Mouse (Mus musculus) heart, adult 2 months (tissue): ENCODE results near the gene Trf. TPM values are rescaled to one million over a fixed set of nuclear protein-coding genes. Genes with fewer than 3 reads are reported as not detected.
"Not testable (repeated sequence)": the region's sequence is repeated elsewhere in the genome, so short reads cannot be mapped to it uniquely, and the experiment has no call there.

Source experiments
- DNase-seq, 2 experiments: peaks; one replicate each; pipeline ENCODE4 v3.0.0; 2021
- H3K27ac ChIP-seq: fragments of 200-600 bp; 2 replicates; pipeline ENCODE4 v1.8.1; 2022
- H3K27me3 ChIP-seq: fragments of 200-500 bp; 2 replicates; pipeline ENCODE4 v1.6.1; 2012; ENCODE audit warnings: mild to moderate bottlenecking, low read length, inconsistent platforms, mixed read lengths; ENCODE audit not compliant: control insufficient read depth, insufficient read depth
- H3K36me3 ChIP-seq: fragments of 200-500 bp; 2 replicates; pipeline ENCODE4 v1.6.1; 2012; ENCODE audit warnings: low read length, inconsistent platforms; ENCODE audit not compliant: control insufficient read depth, insufficient read depth
- H3K4me1 ChIP-seq: fragments of 200-500 bp; 2 replicates; pipeline ENCODE4 v1.6.1; 2011; ENCODE audit warnings: low read length; ENCODE audit not compliant: control insufficient read depth, insufficient read depth
- H3K4me3 ChIP-seq: fragments of 200-600 bp; 2 replicates; pipeline ENCODE4 v1.8.1; 2022
- H3K79me2 ChIP-seq: fragments of 200-500 bp; replicated peaks from 2 replicates; pipeline ENCODE4 v1.6.1; 2012; ENCODE audit warnings: mild to moderate bottlenecking, inconsistent platforms, low read length, moderate library complexity, mixed read lengths; ENCODE audit not compliant: control insufficient read depth, insufficient read depth
- H3K9ac ChIP-seq: fragments of 200-500 bp; 2 replicates; pipeline ENCODE4 v1.6.1; 2012; ENCODE audit warnings: low read depth, mild to moderate bottlenecking, control low read depth, inconsistent platforms, low read length, mixed read lengths
- CTCF ChIP-seq: fragments of 200-600 bp; IDR thresholded peaks from 2 replicates; pipeline ENCODE4 v1.8.1; 2022; ENCODE audit warnings: antibody characterized with exemption, mild to moderate bottlenecking, moderate library complexity
- EP300 ChIP-seq: fragments of 200-500 bp; IDR thresholded peaks from 2 replicates; pipeline ENCODE4 v1.6.1; 2011; ENCODE audit warnings: low read depth, low read length, control low read depth; ENCODE audit not compliant: insufficient read depth
- POLR2A ChIP-seq: fragments of 200-500 bp; IDR thresholded peaks from 2 replicates; pipeline ENCODE4 v1.6.1; 2011; ENCODE audit warnings: mild to moderate bottlenecking, low read depth, low read length, control low read depth; ENCODE audit not compliant: insufficient read depth
- WGBS: fragments of 180-500 bp; shearing (Covaris S2); methylation state at CpG from one replicate; pipeline ENCODE4 v1.1.7; 2018; 5-methylcytosine and 5-hydroxymethylcytosine counted together
- intact Hi-C: fragments of 180-260 bp; cut with DNase I; formaldehyde crosslinking; loops from one replicate; pipeline ENCODE4 v1.15.1; 2025
- polyA plus RNA-seq: library from polyadenylated mRNA; depleted of rRNA; stranded (reverse); fragments of >200 nt; gene quantifications from 2 replicates; pipeline ENCODE4 v1.2.3, GENCODE M21; 2012; rRNA removed
- total RNA-seq, 2 experiments: library from RNA; stranded (reverse); gene quantifications; 2 replicates each; pipeline ENCODE4 v1.2.3; 2021

Trf gene
- total and polyA plus RNA-seq, 3 experiments, result 41.2 to 87.2 (median 47.8) TPM

DNA sequence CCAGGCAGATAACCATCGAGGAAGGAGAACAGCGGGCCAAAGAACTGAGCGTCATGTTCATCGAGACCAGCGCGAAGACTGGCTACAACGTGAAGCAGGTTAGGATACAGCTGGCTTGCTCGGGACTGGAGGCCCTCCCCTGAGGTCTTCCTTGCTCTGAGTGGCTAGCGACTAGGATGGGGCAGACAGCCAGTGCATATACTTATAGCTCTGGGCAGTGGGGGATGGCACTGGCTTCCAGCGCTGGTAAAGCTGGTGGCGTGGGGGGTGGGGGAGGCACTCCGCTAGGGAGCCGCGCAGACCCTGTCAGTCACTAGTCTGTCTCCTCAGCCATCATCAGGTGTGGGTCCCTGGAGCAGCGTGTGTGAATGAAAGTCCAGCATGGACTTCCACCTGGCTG is 66.4 kb downstream of the Trf start:
- no peak for DNase-seq
- Histone ChIP-seq H3K27ac (no peak overlapping the region), H3K27me3 (no peaks in the 10 kb centered on the region), H3K36me3 (no peaks in the 10 kb centered on the region), H3K79me2 (no peaks in the 10 kb centered on the region), H3K4me3 (no peak overlapping the region), H3K9ac (no peak overlapping the region), H3K4me1 (no peaks in the 10 kb centered on the region)
- intact Hi-C loops, result no loop called here
- no peak for TF ChIP-seq EP300
- TF ChIP-seq POLR2A, result no peak
- no peak for TF ChIP-seq CTCF
- 71% methylated on average over 15 of the region's 15 CpGs for WGBS

DNA sequence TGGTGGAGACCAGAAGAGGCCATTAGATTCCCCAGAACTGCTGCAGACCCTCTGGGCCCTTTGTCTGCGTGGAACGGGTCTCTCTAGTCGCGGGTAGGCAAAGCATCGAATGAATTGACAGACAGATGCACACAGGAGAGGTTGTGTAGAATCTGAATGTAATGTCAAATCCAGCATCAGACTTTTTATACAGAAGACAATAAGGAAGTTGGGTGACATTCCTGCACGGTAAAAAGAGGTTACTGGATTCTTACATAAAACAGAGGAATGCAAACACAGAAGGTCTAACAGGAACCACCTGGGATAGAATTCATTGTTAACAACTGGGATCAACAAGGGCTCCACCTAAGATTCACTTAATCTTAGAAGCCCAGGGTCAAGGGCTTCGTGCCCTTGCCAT is 75.1 kb downstream of the Trf start:
- H3K9ac ChIP-seq, H3K4me1 ChIP-seq, H3K27me3 ChIP-seq, H3K36me3 ChIP-seq, H3K27ac ChIP-seq, DNase-seq, intact Hi-C loops, H3K79me2 ChIP-seq, H3K4me3 ChIP-seq: not testable (repeated sequence)
- 77% methylated on average over 7 of the region's 7 CpGs for WGBS

DNA sequence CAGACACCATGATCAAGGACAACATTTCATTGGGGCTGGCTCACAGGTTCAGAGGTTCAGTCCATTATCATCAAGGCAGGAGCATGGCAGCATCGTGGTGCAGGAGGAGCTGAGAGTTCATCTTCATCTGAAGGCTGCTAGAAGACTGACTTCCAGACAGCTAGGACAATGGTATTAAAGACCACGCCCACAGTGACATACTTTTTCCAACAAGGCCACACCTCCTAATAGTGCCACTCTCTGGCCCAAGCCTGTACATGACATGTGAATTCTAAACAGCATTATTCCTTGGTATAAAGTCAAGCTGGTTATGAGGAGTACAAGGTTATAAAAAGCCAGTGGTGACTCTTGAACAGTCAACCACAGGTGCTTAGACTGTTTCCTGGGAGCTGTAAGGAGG is 75.7 kb downstream of the Trf start:
- no peak for DNase-seq
- Histone ChIP-seq H3K27ac (no peak overlapping the region), H3K9ac (no peak overlapping the region), H3K79me2 (no peaks in the 10 kb centered on the region), H3K27me3 (no peaks in the 10 kb centered on the region; the same call in 1 of the 2 replicates), H3K36me3 (no peaks in the 10 kb centered on the region), H3K4me1 (no peaks in the 10 kb centered on the region), H3K4me3 (no peak overlapping the region)
- TF ChIP-seq POLR2A (no peak), EP300 (no peak), CTCF (no peak)
- 71% methylated on average over 2 of the region's 2 CpGs for whole genome bisulfite sequencing
- intact Hi-C loops, result no loop called here

Other genes starting within 250 kb of the Trf start
- gene Slco2a1, start 241.7 kb downstream of the Trf start, total RNA-seq, result 1 to 10 TPM; 3.6 to 4.7 TPM
- 4.4 and 4.8 TPM in 2 replicates for gene Slco2a1, start 241.7 kb downstream of the Trf start, polyA plus RNA-seq
- 1 to 10 TPM; 1.4 to 1.6 TPM for gene Rab6b, start 118.7 kb downstream of the Trf start, total RNA-seq
- 0.76 and 6.9 TPM in 2 replicates for gene Rab6b, start 118.7 kb downstream of the Trf start, polyA plus RNA-seq
- gene Srprb, start 28.3 kb downstream of the Trf start, total RNA-seq, result 10 to 100 TPM; 19.4 to 19.8 TPM
- gene Srprb, start 28.3 kb downstream of the Trf start, polyA plus RNA-seq, result 31.0 and 43.5 TPM in 2 replicates
- 1 to 10 TPM; 5.5 to 7.0 TPM for gene Gm20425, start 137 bp downstream of the Trf start, total RNA-seq
- gene Gm20425, start 137 bp downstream of the Trf start, polyA plus RNA-seq, result not detected in 2 replicates
- gene 1300017J02Rik, start 74.6 kb upstream of the Trf start, total RNA-seq, result under 1 TPM in 1 of 2 experiments, not detected in 1; 0.16 TPM
- gene 1300017J02Rik, start 74.6 kb upstream of the Trf start, polyA plus RNA-seq, result 0.18 TPM in 1 of 2 replicates, not detected in the other
- gene Topbp1, start 74.8 kb upstream of the Trf start, total RNA-seq, result 10 to 100 TPM in 1 of 2 experiments, 1 to 10 TPM in 1; 7.6 to 12.2 TPM
- 4.1 and 6.8 TPM in 2 replicates for gene Topbp1, start 74.8 kb upstream of the Trf start, polyA plus RNA-seq
- 100 to 1,000 TPM; 121 to 143 TPM for gene Cdv3, start 135.4 kb upstream of the Trf start, total RNA-seq
- gene Cdv3, start 135.4 kb upstream of the Trf start, polyA plus RNA-seq, result 26.5 and 51.2 TPM in 2 replicates
- under 1 TPM; 0.52 to 0.99 TPM for gene Bfsp2, start 250.0 kb upstream of the Trf start, total RNA-seq
- 0.31 TPM in 1 of 2 replicates, not detected in the other for gene Bfsp2, start 250.0 kb upstream of the Trf start, polyA plus RNA-seq